Mouse (Mus musculus) kidney, postnatal 0 days (tissue): Measurements from ENCODE around the gene Tbx3. TPM values are rescaled to one million over a fixed set of nuclear protein-coding genes. Genes with fewer than 3 reads are reported as not detected.

Experiments
- ATAC-seq: fragments of 200-750 bp; cut with Nextera tagmentation; replicated peaks from 2 replicates; pipeline ENCODE4 v1.8.0; 2017; ENCODE audit warnings: low read depth, moderate number of reproducible peaks, moderate TSS enrichment, moderate library complexity; ENCODE audit not compliant: low FRiP score
- DNase-seq: peaks from one replicate; pipeline ENCODE4 v3.0.0-alpha.2; 2016; ENCODE audit warnings: low spot score
- H3K27ac ChIP-seq: fragments of 300-500 bp; sonication (generic); 2 replicates; pipeline ENCODE4 v1.5.1; 2014; ENCODE audit warnings: mild to moderate bottlenecking
- H3K27me3 ChIP-seq: fragments of 300-500 bp; sonication (generic); 2 replicates; pipeline ENCODE4 v1.6.1; 2014; ENCODE audit warnings: low read length, mixed read lengths; ENCODE audit not compliant: insufficient read depth
- H3K36me3 ChIP-seq: fragments of 300-500 bp; sonication (generic); 2 replicates; pipeline ENCODE4 v1.6.1; 2014; ENCODE audit warnings: low read length, mixed read lengths; ENCODE audit not compliant: insufficient read depth
- H3K4me1 ChIP-seq: fragments of 300-500 bp; sonication (generic); replicated peaks from 2 replicates; pipeline ENCODE4 v1.6.1; 2014; ENCODE audit warnings: antibody characterized with exemption, low read length, mixed read lengths; ENCODE audit not compliant: insufficient read depth
- H3K4me2 ChIP-seq: fragments of 300-500 bp; sonication (generic); 2 replicates; pipeline ENCODE4 v1.6.1; 2014; ENCODE audit warnings: mild to moderate bottlenecking, low read length, moderate library complexity, mixed read lengths
- H3K4me3 ChIP-seq: fragments of 300-500 bp; sonication (generic); replicated peaks from 2 replicates; pipeline ENCODE4 v1.5.1; 2014; ENCODE audit warnings: low read depth, low read length
- H3K9ac ChIP-seq: fragments of 300-500 bp; sonication (generic); 2 replicates; pipeline ENCODE4 v1.6.1; 2014; ENCODE audit warnings: low read depth, low read length
- H3K9me3 ChIP-seq: fragments of 300-500 bp; sonication (generic); replicated peaks from 2 replicates; pipeline ENCODE4 v1.6.1; 2016; ENCODE audit warnings: low read length, inconsistent platforms, mixed read lengths
- CTCF ChIP-seq: IDR thresholded peaks from 2 replicates; pipeline ENCODE4 v1.5.1; 2016; ENCODE audit warnings: antibody characterized with exemption, low read depth, mild to moderate bottlenecking, moderate library complexity
- WGBS: fragments of 180-500 bp; shearing (Covaris S2); extraction: QIAGEN DNeasy Blood & Tissue Kit; methylation state at CpG from one replicate; pipeline ENCODE4 v1.1.7; 2014; 5-methylcytosine and 5-hydroxymethylcytosine counted together
- polyA plus RNA-seq: library from polyadenylated mRNA; unstranded; fragments of >200 nt; fragmentation: Nextera tagmentation; extraction: Ambion mirVana; gene quantifications from 2 replicates; pipeline ENCODE4 v1.2.1, GENCODE M21; 2015

The Tbx3 gene
- polyA plus RNA-seq, 1 experiment from 2014 or later = 32.9 TPM

DNA sequence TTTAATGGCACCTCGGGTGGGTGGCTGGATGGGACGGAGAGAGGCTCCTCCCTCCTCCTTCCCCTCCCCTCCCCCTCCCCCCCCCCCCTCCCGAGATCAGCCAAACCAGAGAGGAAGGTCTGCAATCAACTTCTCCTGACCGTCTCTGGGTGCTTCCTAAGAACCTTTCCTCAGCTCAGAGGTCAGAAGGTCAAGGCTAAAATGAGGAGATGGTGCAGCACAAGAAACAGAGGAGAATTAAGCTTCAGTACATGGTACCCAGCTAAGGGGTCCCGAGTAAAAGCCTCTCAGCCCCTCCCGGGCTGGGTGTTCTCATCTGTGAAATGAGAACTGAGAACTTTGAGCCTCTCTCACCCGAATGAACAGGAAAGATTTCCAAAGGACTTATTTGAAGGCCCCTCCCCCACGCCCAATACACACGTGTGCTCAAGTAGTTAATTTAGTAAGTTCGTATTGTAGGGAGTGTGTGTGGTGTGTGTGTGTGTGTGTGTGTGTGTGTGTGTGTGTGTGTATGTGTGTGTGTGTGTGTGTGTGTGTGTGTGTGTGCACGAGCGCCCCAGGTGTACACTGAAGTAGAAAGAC is 41.6 kb upstream of the Tbx3 start:
- WGBS = 18% methylated on average over 12 of the region's 12 CpGs
- Histone ChIP-seq H3K27me3 (peaks cover 24% of the 10 kb centered on the region), H3K27ac (no peak overlapping the region), H3K4me3 (no peak overlapping the region), H3K4me1 (peaks cover 8% of the 10 kb centered on the region; the same call in 1 of the 2 replicates), H3K9ac (no peak overlapping the region), H3K9me3 (no peaks in the 10 kb centered on the region), H3K36me3 (no peaks in the 10 kb centered on the region), H3K4me2 (no peak overlapping the region)
- DNase-seq (no peak), ATAC-seq (no peak)
- TF ChIP-seq CTCF = no peak

DNA sequence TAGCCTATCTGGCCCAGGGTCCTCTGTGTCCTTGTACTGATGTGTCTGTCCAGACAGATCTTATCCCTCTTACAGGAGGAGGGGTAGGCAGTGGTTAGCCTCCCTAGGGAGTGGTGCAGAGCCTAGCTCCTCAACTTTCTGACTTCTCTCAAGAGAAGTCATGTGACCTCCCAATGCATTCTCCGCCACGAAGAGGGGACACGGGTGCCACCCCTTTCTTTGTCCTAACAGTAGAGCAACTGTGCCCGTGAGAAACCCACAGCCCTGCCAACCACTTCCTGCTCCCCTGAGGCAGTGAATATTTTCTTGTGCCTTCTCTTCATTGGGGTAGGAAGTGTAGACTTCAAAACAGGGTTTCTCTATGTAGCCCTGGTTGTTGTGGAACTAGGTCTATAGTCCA is 36.9 kb upstream of the Tbx3 start:
- TF ChIP-seq CTCF = no peak
- Histone ChIP-seq H3K4me2 (no peak overlapping the region), H3K27me3 (0 out of 2 replicates have a peak, but pooled peaks cover 4% of the 10 kb centered on the region), H3K9ac (no peak overlapping the region), H3K9me3 (no peaks in the 10 kb centered on the region), H3K4me1 (no peaks in the 10 kb centered on the region), H3K4me3 (no peak overlapping the region), H3K27ac (no peak overlapping the region), H3K36me3 (no peaks in the 10 kb centered on the region)
- DNase-seq (no peak), ATAC-seq (no peak)
- 86% methylated on average over 4 of the region's 4 CpGs for WGBS

GRCm38 (mm10) chr5:119634861-119635260 is 35.6 kb upstream of the Tbx3 start:
- Histone ChIP-seq H3K27ac (no peak overlapping the region), H3K9ac (no peak overlapping the region), H3K27me3 (0 out of 2 replicates have a peak, but pooled peaks cover 4% of the 10 kb centered on the region), H3K4me3 (no peak overlapping the region), H3K36me3 (no peaks in the 10 kb centered on the region), H3K4me2 (no peak overlapping the region), H3K4me1 (no peaks in the 10 kb centered on the region), H3K9me3 (no peaks in the 10 kb centered on the region)
- 52% methylated on average over 2 of the region's 2 CpGs for WGBS
- no peak for TF ChIP-seq CTCF
- DNase-seq = no peak
- no peak for ATAC-seq

GRCm38 (mm10) chr5:119638300-119638699 is 32.2 kb upstream of the Tbx3 start:
- Histone ChIP-seq H3K4me3 (no peak overlapping the region), H3K9ac (no peak overlapping the region), H3K9me3 (no peaks in the 10 kb centered on the region), H3K27me3 (no peaks in the 10 kb centered on the region), H3K4me2 (no peak overlapping the region), H3K27ac (no peak overlapping the region), H3K36me3 (no peaks in the 10 kb centered on the region), H3K4me1 (no peaks in the 10 kb centered on the region)
- WGBS = 42% methylated on average over 12 of the region's 12 CpGs
- TF ChIP-seq CTCF = no peak
- DNase-seq (no peak), ATAC-seq (0 out of 2 replicates have a peak, but pooled peaks have one; percentile 25)

GRCm38 (mm10) chr5:119641094-119641493 is 29.4 kb upstream of the Tbx3 start:
- Histone ChIP-seq H3K27ac (no peak overlapping the region), H3K4me2 (no peak overlapping the region), H3K36me3 (no peaks in the 10 kb centered on the region), H3K4me3 (no peak overlapping the region), H3K9ac (no peak overlapping the region), H3K9me3 (no peaks in the 10 kb centered on the region), H3K27me3 (no peaks in the 10 kb centered on the region), H3K4me1 (no peaks in the 10 kb centered on the region)
- WGBS = 77% methylated on average over 9 of the region's 9 CpGs
- DNase-seq (no peak), ATAC-seq (no peak)
- no peak for TF ChIP-seq CTCF

DNA sequence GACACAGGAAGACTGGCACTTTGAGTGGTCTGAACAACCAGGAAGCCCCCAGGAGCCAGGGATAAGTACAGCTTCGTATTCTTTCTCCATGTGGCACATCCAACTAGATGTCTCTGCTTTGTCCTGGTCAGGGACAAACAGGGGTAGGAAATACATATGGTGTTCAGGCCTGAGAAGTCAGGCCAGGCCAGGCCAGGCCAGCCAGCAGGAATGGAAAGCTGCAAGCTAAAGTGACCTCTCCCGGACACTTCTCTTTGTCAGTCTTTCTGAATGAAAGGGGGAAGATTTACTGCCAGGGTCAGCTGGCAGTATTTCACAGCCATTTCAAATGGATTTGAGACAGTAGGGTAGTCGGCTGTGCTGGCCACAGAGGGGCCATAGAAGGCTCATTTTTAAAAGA is 28.8 kb upstream of the Tbx3 start:
- Histone ChIP-seq H3K27me3 (no peaks in the 10 kb centered on the region), H3K4me2 (no peak overlapping the region), H3K4me1 (no peaks in the 10 kb centered on the region), H3K9me3 (no peaks in the 10 kb centered on the region), H3K27ac (no peak overlapping the region), H3K36me3 (no peaks in the 10 kb centered on the region), H3K4me3 (no peak overlapping the region), H3K9ac (no peak overlapping the region)
- DNase-seq (no peak), ATAC-seq (no peak)
- no peak for TF ChIP-seq CTCF
- WGBS = 26% methylated on average over 3 of the region's 3 CpGs

GRCm38 (mm10) chr5:119646965-119647364 is 23.5 kb upstream of the Tbx3 start:
- ATAC-seq (no peak), DNase-seq (no peak)
- Histone ChIP-seq H3K9me3 (no peaks in the 10 kb centered on the region), H3K4me1 (no peaks in the 10 kb centered on the region), H3K4me3 (no peak overlapping the region), H3K27me3 (peaks cover 11% of the 10 kb centered on the region; the same call in 1 of the 2 replicates), H3K9ac (no peak overlapping the region), H3K36me3 (no peaks in the 10 kb centered on the region), H3K4me2 (no peak overlapping the region), H3K27ac (no peak overlapping the region)
- WGBS = 75% methylated on average over 2 of the region's 2 CpGs
- TF ChIP-seq CTCF = no peak
